Mouse (Mus musculus) spleen, adult 2 months (tissue): ENCODE data around the gene Tacc3. TPM values are rescaled to one million over a fixed set of nuclear protein-coding genes. Genes with fewer than 3 reads are reported as not detected.

Source experiments
- DNase-seq, 2 experiments: peaks; one replicate each; pipeline versions ENCODE4 v3.0.0 to v3.0.0-alpha.2; 2012 to 2021; ENCODE audit warnings: low spot score in 2 of 2, low read depth in 1 of 2
- H3K27ac ChIP-seq: fragments of 200-500 bp; 2 replicates; pipeline ENCODE4 v1.5.1; 2012; ENCODE audit warnings: low read length, inconsistent platforms; ENCODE audit not compliant: insufficient read depth
- H3K27me3 ChIP-seq: fragments of 200-500 bp; 2 replicates; pipeline ENCODE4 v1.6.1; 2012; ENCODE audit warnings: mild to moderate bottlenecking, moderate library complexity, low read length, inconsistent platforms; ENCODE audit not compliant: control insufficient read depth, insufficient read depth
- H3K36me3 ChIP-seq: fragments of 200-500 bp; 2 replicates; pipeline ENCODE4 v1.6.1; 2012; ENCODE audit warnings: mild to moderate bottlenecking, low read length, inconsistent platforms; ENCODE audit not compliant: control insufficient read depth, insufficient read depth
- H3K4me1 ChIP-seq: fragments of 200-500 bp; 2 replicates; pipeline ENCODE4 v1.6.1; 2011; ENCODE audit warnings: inconsistent platforms; ENCODE audit not compliant: control insufficient read depth, insufficient read depth, insufficient read length
- H3K4me3 ChIP-seq: fragments of 200-500 bp; 2 replicates; pipeline ENCODE4 v1.5.1; 2011; ENCODE audit warnings: mild to moderate bottlenecking, inconsistent platforms; ENCODE audit not compliant: insufficient read depth, insufficient read length; ENCODE audit errors: extremely low read depth
- CTCF ChIP-seq: fragments of 200-500 bp; IDR thresholded peaks from 2 replicates; pipeline ENCODE4 v1.5.1; 2011; ENCODE audit warnings: mild to moderate bottlenecking, inconsistent platforms; ENCODE audit not compliant: insufficient read depth, insufficient read length, insufficient replicate concordance; ENCODE audit errors: extremely low read depth
- POLR2A ChIP-seq: fragments of 200-500 bp; IDR thresholded peaks from 2 replicates; pipeline ENCODE4 v1.6.1; 2011; ENCODE audit warnings: low read depth, low read length, inconsistent platforms
- WGBS: fragments of 180-500 bp; shearing (Covaris S2); methylation state at CpG from one replicate; pipeline ENCODE4 v1.1.7; 2018; 5-methylcytosine and 5-hydroxymethylcytosine counted together
- polyA plus RNA-seq: library from polyadenylated mRNA; depleted of rRNA; stranded (reverse); fragments of >200 nt; gene quantifications from 2 replicates; pipeline ENCODE4 v1.2.3, GENCODE M21; 2012

Tacc3 gene
- polyA plus RNA-seq, 1 experiment = 9.2 TPM

DNA sequence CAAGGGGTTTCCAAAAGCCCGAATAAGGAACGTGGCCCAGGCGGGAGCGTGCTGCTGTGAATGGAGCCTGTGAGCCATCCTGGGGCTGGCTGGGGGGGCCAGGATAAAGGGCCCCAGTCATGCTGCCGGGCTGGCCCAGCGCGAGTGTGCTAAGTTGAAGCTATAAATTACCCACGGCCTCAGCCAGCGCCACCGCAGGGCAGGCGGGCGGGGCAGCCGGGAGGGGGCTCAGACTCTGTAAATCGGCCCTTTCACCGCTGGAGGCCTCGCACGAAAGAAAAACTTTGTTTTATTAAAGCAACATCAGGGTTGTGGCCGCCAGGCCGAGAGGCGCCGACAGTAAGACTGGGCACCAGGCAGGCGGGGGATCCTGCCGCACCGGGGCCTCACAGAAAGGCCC lies 34.5 kb downstream of the Tacc3 start:
- TF ChIP-seq POLR2A (no peak), CTCF (no peak)
- no peak overlapping the region for H3K4me3 ChIP-seq
- DNase-seq = no peak
- peaks cover 12% of the 10 kb centered on the region for H3K27me3 ChIP-seq
- H3K36me3 ChIP-seq = no peaks in the 10 kb centered on the region
- WGBS = 8% methylated on average over 24 of the region's 24 CpGs
- H3K27ac ChIP-seq = no peak overlapping the region
- no peaks in the 10 kb centered on the region; the same call in 1 of the 2 replicates for H3K4me1 ChIP-seq

DNA sequence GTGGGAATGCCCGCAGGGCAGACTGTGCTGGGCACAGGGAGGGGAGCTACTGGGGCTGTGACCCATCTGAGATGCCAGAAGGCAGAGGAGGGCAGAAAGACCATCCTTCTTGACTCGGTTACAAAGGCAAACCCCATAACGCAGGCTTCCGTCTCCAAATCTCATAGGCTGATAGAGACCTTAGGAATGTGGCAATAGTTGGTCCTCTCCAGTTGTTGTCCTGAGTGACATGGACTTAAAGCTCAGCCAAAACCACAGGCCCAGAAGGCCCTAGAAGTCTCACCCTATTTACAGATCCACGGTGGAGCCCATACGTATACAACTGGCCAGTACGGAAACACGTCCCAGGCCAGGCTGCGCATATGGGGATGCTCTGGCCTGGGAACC lies 36.5 kb downstream of the Tacc3 start:
- 90% methylated on average over 9 of the region's 9 CpGs for WGBS
- Histone ChIP-seq H3K36me3 (no peaks in the 10 kb centered on the region), H3K27ac (no peak overlapping the region), H3K4me1 (no peaks in the 10 kb centered on the region; the same call in 1 of the 2 replicates), H3K27me3 (peaks cover 12% of the 10 kb centered on the region), H3K4me3 (no peak overlapping the region)
- DNase-seq = no peak
- TF ChIP-seq POLR2A = no peak
- TF ChIP-seq CTCF = no peak

DNA sequence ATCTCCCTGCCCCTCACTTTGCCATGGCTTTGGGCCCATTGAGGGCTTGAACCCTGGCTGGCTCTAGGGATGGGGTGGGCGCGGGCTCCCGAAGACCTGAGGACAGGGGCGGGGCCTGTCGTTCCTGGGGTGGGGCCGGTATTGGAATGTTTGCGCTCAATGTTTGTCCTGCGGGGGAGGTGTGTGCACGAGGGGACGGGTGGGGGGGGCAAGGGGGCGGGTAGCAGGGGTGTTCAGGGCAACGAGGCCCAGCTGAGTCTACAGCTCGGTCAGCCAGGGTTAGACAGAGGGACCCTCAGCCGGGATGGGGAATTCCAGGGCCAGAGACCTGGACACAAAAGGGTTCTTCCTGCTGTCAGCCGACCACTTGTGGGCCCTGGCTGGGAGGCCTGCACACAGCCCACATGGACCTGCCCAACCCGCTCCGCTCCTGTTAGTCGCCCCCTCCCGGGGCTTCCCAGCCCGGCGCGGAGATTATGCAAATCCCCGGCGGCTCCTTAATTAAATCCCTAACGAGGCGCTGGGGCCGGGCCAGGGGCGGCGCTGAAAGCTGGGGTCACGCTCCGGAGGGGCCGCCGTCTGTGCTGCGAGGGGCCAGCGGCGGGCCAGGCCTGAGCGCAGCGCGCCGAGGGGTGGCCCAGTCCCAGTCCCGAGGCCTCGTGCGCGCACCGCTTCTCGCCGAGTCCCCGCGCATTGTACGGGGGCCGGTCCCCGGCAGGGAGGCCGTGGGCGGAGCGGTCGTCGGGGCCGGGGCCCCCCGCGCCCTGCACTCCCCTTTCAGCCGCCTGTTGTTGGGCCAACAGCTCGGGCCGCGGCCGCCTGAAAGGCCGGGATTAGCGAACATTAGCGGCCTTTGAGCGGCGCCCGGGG lies 37.2 kb downstream of the Tacc3 start:
- 14% methylated on average over 71 of the region's 71 CpGs for WGBS

DNA sequence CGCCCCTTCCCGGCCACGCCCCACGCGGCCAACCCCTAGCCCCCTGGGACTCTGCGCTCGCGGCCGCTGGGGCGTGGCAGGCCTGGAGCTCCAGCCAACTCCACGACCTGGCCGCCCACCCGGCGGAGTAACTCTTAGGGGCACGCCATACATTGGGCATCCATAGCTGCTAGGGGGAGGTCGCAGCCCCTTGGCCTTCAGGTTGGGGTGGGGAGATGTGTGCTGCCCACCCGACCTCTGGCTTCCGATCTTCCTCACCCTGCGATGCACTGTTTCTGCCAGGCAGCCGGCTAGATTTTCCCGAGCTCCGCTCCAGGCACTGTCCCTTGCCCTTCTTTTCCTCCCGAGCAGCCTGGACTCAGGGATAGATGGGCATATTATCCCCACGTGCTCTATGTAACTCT lies 37.8 kb downstream of the Tacc3 start:
- WGBS = 23% methylated on average over 24 of the region's 24 CpGs
- Histone ChIP-seq H3K4me1 (no peaks in the 10 kb centered on the region; the same call in 1 of the 2 replicates), H3K27me3 (peaks cover 12% of the 10 kb centered on the region)

More for the DNA sequence above, 37.2 kb downstream of the Tacc3 start:
- peak in 1 of 2 experiments; percentile 10 for DNase-seq
- TF ChIP-seq CTCF (no peak), POLR2A (no peak)
- Histone ChIP-seq H3K27ac (peak overlapping the region; percentile 9; the same call in 1 of the 2 replicates), H3K4me3 (peak overlapping the region; percentile 35; the same call in 1 of the 2 replicates), H3K27me3 (peaks cover 12% of the 10 kb centered on the region), H3K4me1 (no peaks in the 10 kb centered on the region; the same call in 1 of the 2 replicates), H3K36me3 (no peaks in the 10 kb centered on the region)

DNA sequence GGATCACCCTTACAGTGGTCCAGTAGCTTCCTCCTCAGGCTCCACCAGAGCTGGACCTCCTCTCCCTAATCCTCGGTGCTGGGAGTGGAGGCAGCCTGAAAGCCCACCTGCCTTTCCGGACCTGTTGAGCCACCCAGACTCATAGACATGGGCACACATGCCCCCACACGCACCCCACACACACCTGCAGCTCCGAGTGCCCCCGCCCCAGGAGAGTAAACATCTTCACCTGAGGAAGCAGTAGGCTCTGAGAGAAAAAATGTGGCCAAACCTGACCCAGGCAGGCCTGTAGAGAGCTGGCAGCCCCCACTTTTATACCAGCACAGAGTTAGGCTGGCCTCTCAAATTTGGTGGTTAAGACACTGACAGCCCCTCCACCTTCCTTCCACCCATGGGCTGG lies 38.5 kb downstream of the Tacc3 start:
- WGBS = 82% methylated on average over 5 of the region's 5 CpGs
- Histone ChIP-seq H3K27ac (no peak overlapping the region), H3K4me1 (no peaks in the 10 kb centered on the region; the same call in 1 of the 2 replicates), H3K27me3 (peaks cover 12% of the 10 kb centered on the region), H3K4me3 (no peak overlapping the region), H3K36me3 (no peaks in the 10 kb centered on the region)
- TF ChIP-seq CTCF = no peak
- no peak for TF ChIP-seq POLR2A
- DNase-seq = no peak

More for the DNA sequence above, 37.8 kb downstream of the Tacc3 start:
- Histone ChIP-seq H3K36me3 (no peaks in the 10 kb centered on the region), H3K27ac (no peak overlapping the region), H3K4me3 (no peak overlapping the region)
- DNase-seq = no peak
- TF ChIP-seq CTCF = no peak
- no peak for TF ChIP-seq POLR2A

DNA sequence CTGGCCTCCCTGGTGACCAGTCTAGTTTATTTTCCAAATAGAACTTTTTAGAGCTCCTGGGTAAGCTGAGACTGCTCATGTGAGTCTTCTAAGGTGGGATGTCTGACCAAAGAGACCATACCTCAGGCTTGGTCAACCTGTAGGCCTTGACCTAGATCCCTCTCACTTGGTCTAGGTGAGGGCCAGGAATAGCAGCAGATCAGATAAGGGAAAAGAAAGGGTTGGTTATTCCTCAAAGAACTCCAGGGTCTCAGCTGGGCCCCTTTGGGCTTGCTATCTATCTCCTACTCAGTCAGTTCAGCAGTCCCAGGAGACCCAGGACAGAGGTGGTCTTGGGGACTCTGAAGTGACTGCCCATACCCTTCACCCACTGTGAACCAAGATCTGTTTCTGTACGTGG lies 39.6 kb downstream of the Tacc3 start:
- no peak for DNase-seq
- H3K36me3 ChIP-seq = no peaks in the 10 kb centered on the region
- no peaks in the 10 kb centered on the region; the same call in 1 of the 2 replicates for H3K4me1 ChIP-seq
- H3K27ac ChIP-seq = no peak overlapping the region
- WGBS = 85% methylated on average over 1 of the region's 1 CpGs
- peaks cover 8% of the 10 kb centered on the region for H3K27me3 ChIP-seq
- no peak for TF ChIP-seq CTCF
- no peak for TF ChIP-seq POLR2A
- no peak overlapping the region for H3K4me3 ChIP-seq

DNA sequence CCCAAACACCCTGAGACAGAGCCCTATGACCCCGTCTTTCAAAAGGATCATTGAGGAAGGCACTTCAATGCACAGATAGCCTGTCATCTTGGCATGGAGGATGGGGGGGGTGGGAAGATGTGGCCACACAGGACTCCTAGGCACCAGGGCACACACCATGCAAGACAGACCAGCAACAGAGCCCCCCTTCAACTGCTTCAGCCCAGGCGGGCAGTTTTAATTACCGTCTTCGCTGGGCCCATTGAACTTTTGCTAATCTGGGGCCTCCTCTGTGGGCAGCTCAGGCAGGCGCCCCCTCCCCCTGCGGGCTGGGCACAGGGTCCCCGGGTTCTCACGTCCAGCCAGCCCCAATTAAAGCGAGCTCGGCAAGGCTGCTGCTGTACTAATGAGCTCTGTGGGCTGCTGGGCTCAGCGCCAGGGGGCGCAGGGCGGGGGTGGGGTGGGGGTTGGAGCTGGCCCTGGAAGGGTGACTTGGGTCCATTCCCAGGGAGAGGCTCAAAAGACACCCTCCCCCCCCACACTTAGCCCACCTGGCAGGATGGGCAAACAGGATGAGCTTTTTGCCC lies 40.1 kb downstream of the Tacc3 start:
- no peak overlapping the region for H3K4me3 ChIP-seq
- H3K4me1 ChIP-seq = no peaks in the 10 kb centered on the region; the same call in 1 of the 2 replicates
- no peak for DNase-seq
- TF ChIP-seq POLR2A (no peak), CTCF (no peak)
- H3K27ac ChIP-seq = no peak overlapping the region
- H3K27me3 ChIP-seq = peaks cover 6% of the 10 kb centered on the region
- WGBS = 83% methylated on average over 13 of the region's 13 CpGs
- no peaks in the 10 kb centered on the region for H3K36me3 ChIP-seq
